Mouse (Mus musculus) liver, embryonic 12.5 days (tissue): ENCODE measurements around the gene Fras1. TPM values are rescaled to one million over a fixed set of nuclear protein-coding genes. Genes with fewer than 3 reads are reported as not detected.

Source experiments
- ATAC-seq: fragments of 200-750 bp; cut with Nextera tagmentation; 2 replicates; pipeline ENCODE4 v1.8.0; 2017; ENCODE audit warnings: moderate number of reproducible peaks, mild to moderate bottlenecking, moderate library complexity
- H3K27ac ChIP-seq: fragments of 300-500 bp; sonication (generic); 2 replicates; pipeline ENCODE4 v1.5.1; 2016; ENCODE audit warnings: mild to moderate bottlenecking
- H3K27me3 ChIP-seq: fragments of 300-500 bp; sonication (generic); replicated peaks from 2 replicates; pipeline ENCODE4 v1.6.1; 2016; ENCODE audit warnings: mild to moderate bottlenecking, moderate library complexity
- H3K36me3 ChIP-seq: fragments of 300-500 bp; sonication (generic); 2 replicates; pipeline ENCODE4 v1.6.1; 2016; ENCODE audit warnings: mild to moderate bottlenecking, moderate library complexity
- H3K4me1 ChIP-seq: fragments of 300-500 bp; sonication (generic); 2 replicates; pipeline ENCODE4 v1.6.1; 2016
- H3K4me2 ChIP-seq: fragments of 300-500 bp; sonication (generic); 2 replicates; pipeline ENCODE4 v1.6.1; 2016; ENCODE audit warnings: mild to moderate bottlenecking, moderate library complexity
- H3K4me3 ChIP-seq: fragments of 300-500 bp; sonication (generic); 2 replicates; pipeline ENCODE4 v1.5.1; 2016; ENCODE audit warnings: mild to moderate bottlenecking, moderate library complexity
- H3K9ac ChIP-seq: fragments of 300-500 bp; sonication (generic); 2 replicates; pipeline ENCODE4 v1.6.1; 2016; ENCODE audit warnings: mild to moderate bottlenecking, moderate library complexity
- H3K9me3 ChIP-seq: fragments of 300-500 bp; sonication (generic); replicated peaks from 2 replicates; pipeline ENCODE4 v1.6.1; 2016; ENCODE audit warnings: mild to moderate bottlenecking, moderate library complexity
- WGBS: fragments of 180-500 bp; shearing (Covaris S2); methylation state at CpG from one replicate; pipeline ENCODE4 v1.1.7; 2016; ENCODE audit not compliant: insufficient replicate concordance; 5-methylcytosine and 5-hydroxymethylcytosine counted together
- polyA plus RNA-seq: library from polyadenylated mRNA; unstranded; fragments of >200 nt; fragmentation: Nextera tagmentation; extraction: Ambion mirVana; gene quantifications from 2 replicates; pipeline ENCODE4 v1.2.1, GENCODE M21; 2016

Fras1 gene
- polyA plus RNA-seq, 1 experiment from 2014 or later: 3.0 TPM

GRCm38 (mm10) chr5:96544112-96544511 is 170.4 kb downstream of the Fras1 start:
- no peak overlapping the region for H3K9ac ChIP-seq
- WGBS: 70% methylated on average over 4 of the region's 4 CpGs
- H3K27ac ChIP-seq: no peak overlapping the region
- no peaks in the 10 kb centered on the region for H3K4me1 ChIP-seq
- no peak overlapping the region for H3K4me3 ChIP-seq
- no peak for ATAC-seq
- no peak overlapping the region for H3K4me2 ChIP-seq
- no peaks in the 10 kb centered on the region for H3K36me3 ChIP-seq
- no peaks in the 10 kb centered on the region for H3K27me3 ChIP-seq
- H3K9me3 ChIP-seq: no peaks in the 10 kb centered on the region

- H3K27me3 ChIP-seq: no peaks in the 10 kb centered on the region
- no peak overlapping the region for H3K27ac ChIP-seq
- WGBS: 75% methylated on average over 5 of the region's 5 CpGs
- no peak overlapping the region for H3K4me2 ChIP-seq
- no peak overlapping the region for H3K4me3 ChIP-seq
- H3K9ac ChIP-seq: no peak overlapping the region
- H3K36me3 ChIP-seq: no peaks in the 10 kb centered on the region
- H3K9me3 ChIP-seq: no peaks in the 10 kb centered on the region
- H3K4me1 ChIP-seq: no peaks in the 10 kb centered on the region
- ATAC-seq: no peak
Measured at GRCm38 (mm10) chr5:96545994-96546393, 172.2 kb downstream of the Fras1 start.

GRCm38 (mm10) chr5:96554940-96555679 is 181.4 kb downstream of the Fras1 start:
- no peak overlapping the region for H3K27ac ChIP-seq
- H3K4me1 ChIP-seq: no peaks in the 10 kb centered on the region
- WGBS: 70% methylated on average over 12 of the region's 12 CpGs
- no peaks in the 10 kb centered on the region for H3K27me3 ChIP-seq
- no peak overlapping the region for H3K9ac ChIP-seq
- no peaks in the 10 kb centered on the region for H3K36me3 ChIP-seq
- H3K4me2 ChIP-seq: no peak overlapping the region
- ATAC-seq: no peak
- H3K9me3 ChIP-seq: no peaks in the 10 kb centered on the region
- no peak overlapping the region for H3K4me3 ChIP-seq

GRCm38 (mm10) chr5:96558049-96558804 is 184.5 kb downstream of the Fras1 start:
- H3K9me3 ChIP-seq: no peaks in the 10 kb centered on the region
- H3K27me3 ChIP-seq: no peaks in the 10 kb centered on the region
- ATAC-seq: no peak
- H3K9ac ChIP-seq: no peak overlapping the region
- no peak overlapping the region for H3K27ac ChIP-seq
- no peaks in the 10 kb centered on the region for H3K4me1 ChIP-seq
- no peaks in the 10 kb centered on the region for H3K36me3 ChIP-seq
- 41% methylated on average over 8 of the region's 8 CpGs for WGBS
- no peak overlapping the region for H3K4me3 ChIP-seq
- H3K4me2 ChIP-seq: no peak overlapping the region

GRCm38 (mm10) chr5:96574586-96574985 is 200.8 kb downstream of the Fras1 start:
- Histone ChIP-seq H3K27ac (no peak overlapping the region), H3K4me1 (no peaks in the 10 kb centered on the region), H3K4me3 (no peak overlapping the region), H3K36me3 (no peaks in the 10 kb centered on the region), H3K9me3 (no peaks in the 10 kb centered on the region), H3K27me3 (no peaks in the 10 kb centered on the region), H3K9ac (no peak overlapping the region), H3K4me2 (no peak overlapping the region)
- no peak for ATAC-seq
- WGBS: 55% methylated on average over 4 of the region's 4 CpGs

- H3K9ac ChIP-seq: no peak overlapping the region
- no peak overlapping the region for H3K27ac ChIP-seq
- H3K4me1 ChIP-seq: no peaks in the 10 kb centered on the region
- no peaks in the 10 kb centered on the region for H3K9me3 ChIP-seq
- ATAC-seq: no peak
- H3K27me3 ChIP-seq: no peaks in the 10 kb centered on the region
- H3K4me2 ChIP-seq: no peak overlapping the region
- 49% methylated on average over 3 of the region's 3 CpGs for WGBS
- no peaks in the 10 kb centered on the region for H3K36me3 ChIP-seq
- no peak overlapping the region for H3K4me3 ChIP-seq
Measured at GRCm38 (mm10) chr5:96578705-96579104, 204.9 kb downstream of the Fras1 start.

- 63% methylated on average over 5 of the region's 5 CpGs for WGBS
- Histone ChIP-seq H3K4me1 (no peaks in the 10 kb centered on the region), H3K27me3 (no peaks in the 10 kb centered on the region), H3K4me2 (no peak overlapping the region), H3K27ac (no peak overlapping the region), H3K4me3 (no peak overlapping the region), H3K9ac (no peak overlapping the region), H3K36me3 (no peaks in the 10 kb centered on the region), H3K9me3 (no peaks in the 10 kb centered on the region)
- no peak for ATAC-seq
Measured at GRCm38 (mm10) chr5:96579938-96580337, 206.2 kb downstream of the Fras1 start.

GRCm38 (mm10) chr5:96584730-96585129 is 211.0 kb downstream of the Fras1 start:
- 69% methylated on average over 5 of the region's 5 CpGs for whole genome bisulfite sequencing
- H3K9ac ChIP-seq: no peak overlapping the region
- H3K36me3 ChIP-seq: no peaks in the 10 kb centered on the region
- no peak overlapping the region for H3K4me3 ChIP-seq
- no peak for ATAC-seq
- H3K4me2 ChIP-seq: no peak overlapping the region
- H3K27me3 ChIP-seq: no peaks in the 10 kb centered on the region
- H3K9me3 ChIP-seq: no peaks in the 10 kb centered on the region
- no peaks in the 10 kb centered on the region for H3K4me1 ChIP-seq
- H3K27ac ChIP-seq: no peak overlapping the region

- Histone ChIP-seq H3K27me3 (no peaks in the 10 kb centered on the region), H3K9me3 (no peaks in the 10 kb centered on the region), H3K4me2 (no peak overlapping the region), H3K4me3 (no peak overlapping the region), H3K27ac (no peak overlapping the region), H3K4me1 (no peaks in the 10 kb centered on the region), H3K9ac (no peak overlapping the region), H3K36me3 (no peaks in the 10 kb centered on the region)
- WGBS: 83% methylated on average over 6 of the region's 6 CpGs
- ATAC-seq: no peak
Measured at GRCm38 (mm10) chr5:96590621-96591020, 216.9 kb downstream of the Fras1 start.

GRCm38 (mm10) chr5:96595793-96596192 is 222.0 kb downstream of the Fras1 start:
- H3K4me2 ChIP-seq: no peak overlapping the region
- H3K27me3 ChIP-seq: no peaks in the 10 kb centered on the region
- no peak overlapping the region for H3K4me3 ChIP-seq
- no peaks in the 10 kb centered on the region for H3K9me3 ChIP-seq
- no peaks in the 10 kb centered on the region for H3K4me1 ChIP-seq
- H3K36me3 ChIP-seq: no peaks in the 10 kb centered on the region
- no peak overlapping the region for H3K9ac ChIP-seq
- ATAC-seq: no peak
- 62% methylated on average over 5 of the region's 5 CpGs for WGBS
- no peak overlapping the region for H3K27ac ChIP-seq

GRCm38 (mm10) chr5:96603974-96604769 is 230.4 kb downstream of the Fras1 start:
- Histone ChIP-seq H3K4me2 (no peak overlapping the region), H3K27me3 (no peaks in the 10 kb centered on the region), H3K9me3 (no peaks in the 10 kb centered on the region), H3K4me1 (no peaks in the 10 kb centered on the region), H3K27ac (no peak overlapping the region), H3K4me3 (no peak overlapping the region), H3K36me3 (no peaks in the 10 kb centered on the region), H3K9ac (no peak overlapping the region)
- 67% methylated on average over 7 of the region's 7 CpGs for WGBS
- ATAC-seq: no peak

- H3K4me1 ChIP-seq: no peaks in the 10 kb centered on the region
- no peaks in the 10 kb centered on the region for H3K36me3 ChIP-seq
- H3K9ac ChIP-seq: no peak overlapping the region
- H3K27ac ChIP-seq: no peak overlapping the region
- no peak overlapping the region for H3K4me3 ChIP-seq
- H3K9me3 ChIP-seq: no peaks in the 10 kb centered on the region
- H3K27me3 ChIP-seq: no peaks in the 10 kb centered on the region
- ATAC-seq: no peak
- 70% methylated on average over 5 of the region's 5 CpGs for WGBS
- H3K4me2 ChIP-seq: no peak overlapping the region
Measured at GRCm38 (mm10) chr5:96608036-96608435, 234.3 kb downstream of the Fras1 start.
